In the genomic region with DNA sequence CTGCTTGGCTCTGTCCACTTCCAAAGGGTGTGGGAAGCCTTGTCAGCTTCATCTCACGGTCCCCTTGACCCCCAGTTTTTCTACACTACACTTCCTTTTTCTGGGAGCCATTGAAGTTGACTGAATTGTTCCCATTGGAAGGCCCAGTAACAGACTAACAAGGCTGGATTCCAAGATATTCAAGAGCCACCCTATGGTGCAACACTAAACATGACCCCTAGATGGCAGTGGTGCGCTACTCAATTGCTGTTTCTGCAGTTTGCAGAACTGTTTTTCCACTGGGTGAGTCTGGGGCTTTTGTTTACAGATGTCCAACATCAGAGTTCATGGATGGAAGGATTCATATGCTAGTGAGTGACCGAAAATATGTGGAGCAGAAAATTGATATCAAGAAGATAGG, we compare ENCODE assay signal across 8 mouse cellular contexts.
DNase-seq lines count a peak whose midpoint lies in the region; ATAC-seq lines count a peak whose summit lies in the region.
"Not testable (repeated sequence)": the region's sequence is repeated elsewhere in the genome, so short reads cannot be mapped to it uniquely, and the experiment has no call there.

No protein-coding gene starts in this region.

- H3K4me1 ChIP-seq in embryonic facial prominence, embryonic 11.5 days (ENCODE audit: control insufficient read depth, insufficient read depth, low read length) = not testable (repeated sequence)

- H3K9me3 ChIP-seq in embryonic facial prominence, embryonic 11.5 days (replicated peaks; ENCODE audit: control insufficient read depth, low read length) = not testable (repeated sequence)

- not testable (repeated sequence) for H3K27ac ChIP-seq in embryonic facial prominence, embryonic 11.5 days (replicated peaks; ENCODE audit: low read depth, low read length)

- not testable (repeated sequence) for H3K9ac ChIP-seq in embryonic facial prominence, embryonic 11.5 days (replicated peaks; ENCODE audit: low read length)

- intact Hi-C loops in heart, postnatal 36 days (cut with DNase I) = loop anchor here (10.0 kb wide), 1 partner anchor 386 kb away; the partner anchor contains the start of gene Iah1

- DNase-seq in CD4-positive, CD25-positive, alpha-beta regulatory T cell, adult 2 months (ENCODE audit: low read depth, low spot score) = peak; percentile 77
- DNase-seq in adrenal gland, postnatal 4 days (ENCODE audit: low spot score in 2 of 2) = peak; percentile 5 to 7
- DNase-seq in embryonic facial prominence, embryonic 11.5 days (ENCODE audit: low spot score) = peak; percentile 72
- DNase-seq in heart, postnatal 36 days = peak; percentile 29 to 36
- peak; percentile 17 for DNase-seq in layer of hippocampus, adult 9-10 months (ENCODE audit: low spot score)
- peak; percentile 5 to 14 for DNase-seq in lung, adult 18-20 months
- peak; percentile 78 for DNase-seq in retina, embryonic 14.5 days (ENCODE audit: low spot score)
- peak; percentile 2 to 7 for DNase-seq in thymus, adult 18-20 months

- not testable (repeated sequence) for H3K36me3 ChIP-seq in embryonic facial prominence, embryonic 11.5 days (replicated peaks; ENCODE audit: control insufficient read depth, insufficient read depth, low read depth, low read length)

- WGBS in embryonic facial prominence, embryonic 11.5 days = 37% methylated on average over 3 of the region's 3 CpGs

- not testable (repeated sequence) for H3K27me3 ChIP-seq in embryonic facial prominence, embryonic 11.5 days (ENCODE audit: control insufficient read depth, insufficient read depth, low read length)

- ATAC-seq in embryonic facial prominence, embryonic 11.5 days (replicated peaks; ENCODE audit: insufficient number of reproducible peaks, low FRiP score, low TSS enrichment, low read depth) = not testable (repeated sequence)

- H3K4me2 ChIP-seq in embryonic facial prominence, embryonic 11.5 days (ENCODE audit: low read depth, low read length) = not testable (repeated sequence)

- H3K4me3 ChIP-seq in embryonic facial prominence, embryonic 11.5 days (ENCODE audit: low read depth, low read length) = not testable (repeated sequence)

Comparison
In these comparisons a context has a peak if more than half of its experiments do, and no peak if none do; other contexts are left out.
1. DNase-seq: peak in every context shown above with its lines; median percentile 78 in retina, embryonic 14.5 days; 77 in CD4-positive, CD25-positive, alpha-beta regulatory T cell, adult 2 months; 72 in embryonic facial prominence, embryonic 11.5 days; 32 in heart, postnatal 36 days; 17 in layer of hippocampus, adult 9-10 months; 10 in lung, adult 18-20 months; 6 in adrenal gland, postnatal 4 days; 4 in thymus, adult 18-20 months.